In genomic region chr7:110941701-110942530, GRCm38 (mm10) we compare ENCODE assay signal across 9 mouse cellular contexts. TPM values are rescaled to one million over a fixed set of nuclear protein-coding genes. Genes with fewer than 3 reads are reported as not detected.
A peak's percentile ranks its signal among the peaks of the same experiment; 100 is the strongest.
DNase-seq lines count a peak whose midpoint lies in the region; ATAC-seq lines count a peak whose summit lies in the region.
"Had no signal": no experiment of that assay in that cellular context is flagged by ENCODE, and none has a peak within 500 bp of the region (broad histone marks: within the 10 kb centered on the region; RNA-seq: fewer than 3 reads in every experiment).

No protein-coding gene starts in this region.

- H3K27ac ChIP-seq in heart, embryonic 15.5 days: peak overlapping the region; percentile 41
- H3K27ac ChIP-seq in limb, embryonic 11.5 days (replicated peaks; ENCODE audit: low read depth, low read length): peak overlapping the region; percentile 1; the same call in 1 of the 2 replicates

- DNase-seq in gastrocnemius, adult 18-20 months (ENCODE audit: low spot score): peak; percentile 72
- DNase-seq in gastrocnemius, postnatal 10 days: no peak
- DNase-seq in embryo, embryonic 10.5 days (ENCODE audit: low spot score): peak; percentile 41
- peak; percentile 51 for DNase-seq in limb, embryonic 11.5 days (ENCODE audit: low spot score)
- no peak for DNase-seq in ovary, postnatal 36 days (ENCODE audit: low spot score)
- no peak for DNase-seq in layer of hippocampus, adult 18-20 months (ENCODE audit: low spot score in 2 of 2)
- DNase-seq in layer of hippocampus, adult 9-11 months: no peak

- H3K9ac ChIP-seq in heart, embryonic 15.5 days: no peak overlapping the region
- no peak overlapping the region for H3K9ac ChIP-seq in limb, embryonic 11.5 days (ENCODE audit: low read length)

- H3K36me3 ChIP-seq in heart, embryonic 15.5 days: no peaks in the 10 kb centered on the region
- H3K36me3 ChIP-seq in limb, embryonic 11.5 days (ENCODE audit: control insufficient read depth, insufficient read depth, low read length): no peaks in the 10 kb centered on the region

- no peaks in the 10 kb centered on the region for H3K9me3 ChIP-seq in heart, embryonic 15.5 days (replicated peaks)
- H3K9me3 ChIP-seq in limb, embryonic 11.5 days (ENCODE audit: control insufficient read depth, low read length): no peaks in the 10 kb centered on the region

- 40% methylated on average over 6 of the region's 6 CpGs for WGBS in heart, embryonic 15.5 days
- WGBS in limb, embryonic 11.5 days: 46% methylated on average over 6 of the region's 6 CpGs

- ATAC-seq in heart, embryonic 15.5 days (replicated peaks; ENCODE audit: insufficient number of reproducible peaks, insufficient read depth, low FRiP score, low read depth): no peak
- ATAC-seq in limb, embryonic 11.5 days (ENCODE audit: insufficient number of reproducible peaks, low FRiP score, low TSS enrichment, low read depth): no peak

- H3K4me3 ChIP-seq in heart, embryonic 15.5 days: no peak overlapping the region
- H3K4me3 ChIP-seq in limb, embryonic 11.5 days (ENCODE audit: low read depth, low read length): no peak overlapping the region

- no peak overlapping the region for H3K4me2 ChIP-seq in heart, embryonic 15.5 days
- no peak overlapping the region for H3K4me2 ChIP-seq in limb, embryonic 11.5 days (ENCODE audit: low read depth, severe bottlenecking)

- no peaks in the 10 kb centered on the region for H3K27me3 ChIP-seq in heart, embryonic 15.5 days
- H3K27me3 ChIP-seq in limb, embryonic 11.5 days (ENCODE audit: control insufficient read depth, insufficient read depth, low read length): no peaks in the 10 kb centered on the region
- H3K27me3 ChIP-seq: CH12.LX had no signal

- peaks cover 13% of the 10 kb centered on the region for H3K4me1 ChIP-seq in heart, embryonic 15.5 days (replicated peaks)
- H3K4me1 ChIP-seq in limb, embryonic 11.5 days (ENCODE audit: control insufficient read depth, insufficient read depth, low read length): no peaks in the 10 kb centered on the region

RNA-seq across cellular contexts. Expression of gene Mrvi1, which starts 40.3 kb away (rescaled TPM):
- total RNA-seq in gastrocnemius, adult 18-20 months (2021): 1 to 10 TPM; 4.7 to 5.2 TPM
- 1 to 10 TPM; 4.7 to 7.0 TPM for total RNA-seq in gastrocnemius, postnatal 10 days (2021)
- polyA plus RNA-seq in heart, embryonic 15.5 days (2015; fragmentation: Nextera tagmentation; extraction: Ambion mirVana): 3.7 and 5.1 TPM in 2 replicates
- polyA plus RNA-seq in limb, embryonic 11.5 days (2014; fragmentation: Nextera tagmentation; extraction: Ambion mirVana): 1.4 and 2.1 TPM in 2 replicates
- 1 to 10 TPM; 1.1 to 1.7 TPM for total RNA-seq in layer of hippocampus, adult 18-20 months (2021)
- total RNA-seq: CH12.LX had no signal

Comparison
In these comparisons a context has a peak if more than half of its experiments do, and no peak if none do; other contexts are left out.
1. DNase-seq: peak in gastrocnemius, adult 18-20 months (single experiment), embryo, embryonic 10.5 days (single experiment) and limb, embryonic 11.5 days (single experiment); none in gastrocnemius, postnatal 10 days (single experiment), ovary, postnatal 36 days (single experiment), layer of hippocampus, adult 18-20 months (0 of 2) and layer of hippocampus, adult 9-11 months (single experiment).